Mouse (Mus musculus) lung, postnatal 10 days (tissue): Measurements from ENCODE around the gene Cks1brt.
"Not testable (repeated sequence)": the region's sequence is repeated elsewhere in the genome, so short reads cannot be mapped to it uniquely, and the experiment has no call there.

Experiments
- DNase-seq: peaks from one replicate; pipeline ENCODE4 v3.0.0; 2021

The Cks1brt gene

GRCm38 (mm10) chr8:85151624-85152023 is at the start of gene Cks1brt:
Gene Cks1brt, plus strand, starts transcription at chr8:85151924.
- DNase-seq = no peak

GRCm38 (mm10) chr8:85113241-85113640 is 38.5 kb upstream of the Cks1brt start:
- no peak for DNase-seq

- DNase-seq = no peak
Observed at GRCm38 (mm10) chr8:85115501-85115900, 36.2 kb upstream of the Cks1brt start.

- DNase-seq = no peak
Observed at GRCm38 (mm10) chr8:85116984-85117383, 34.7 kb upstream of the Cks1brt start.

- peak; percentile 88 for DNase-seq
Observed at GRCm38 (mm10) chr8:85119052-85119981, 32.4 kb upstream of the Cks1brt start.

- DNase-seq = not testable (repeated sequence)
Observed at GRCm38 (mm10) chr8:85120251-85120650, 31.5 kb upstream of the Cks1brt start.

- DNase-seq = no peak
Observed at GRCm38 (mm10) chr8:85122995-85123394, 28.7 kb upstream of the Cks1brt start, which contains the start of gene Zfp791. Gene Zfp791, minus strand, starts transcription at chr8:85123095.

GRCm38 (mm10) chr8:85123691-85124090 is 28.0 kb upstream of the Cks1brt start:
- DNase-seq = no peak

GRCm38 (mm10) chr8:85132335-85132734 is 19.4 kb upstream of the Cks1brt start:
- no peak for DNase-seq

- DNase-seq = not testable (repeated sequence)
Observed at GRCm38 (mm10) chr8:85135690-85136089, 16.0 kb upstream of the Cks1brt start.

GRCm38 (mm10) chr8:85142516-85142915 is 9.2 kb upstream of the Cks1brt start:
- no peak for DNase-seq

GRCm38 (mm10) chr8:85171291-85171690 is 19.6 kb downstream of the Cks1brt start:
- peak; percentile 68 for DNase-seq

- DNase-seq = no peak
Observed at GRCm38 (mm10) chr8:85175892-85176291, 24.2 kb downstream of the Cks1brt start.

- no peak for DNase-seq
Observed at GRCm38 (mm10) chr8:85192346-85192745, 40.6 kb downstream of the Cks1brt start.

GRCm38 (mm10) chr8:85220220-85220619 is 68.5 kb downstream of the Cks1brt start:
- no peak for DNase-seq

- DNase-seq = peak; percentile 59
Observed at GRCm38 (mm10) chr8:85220992-85221391, 69.3 kb downstream of the Cks1brt start.
